Mouse (Mus musculus): ENCODE measurements around the gene Grin3b.
A peak's percentile ranks its signal among the peaks of the same experiment; 100 is the strongest.

Gene Grin3b

DNA sequence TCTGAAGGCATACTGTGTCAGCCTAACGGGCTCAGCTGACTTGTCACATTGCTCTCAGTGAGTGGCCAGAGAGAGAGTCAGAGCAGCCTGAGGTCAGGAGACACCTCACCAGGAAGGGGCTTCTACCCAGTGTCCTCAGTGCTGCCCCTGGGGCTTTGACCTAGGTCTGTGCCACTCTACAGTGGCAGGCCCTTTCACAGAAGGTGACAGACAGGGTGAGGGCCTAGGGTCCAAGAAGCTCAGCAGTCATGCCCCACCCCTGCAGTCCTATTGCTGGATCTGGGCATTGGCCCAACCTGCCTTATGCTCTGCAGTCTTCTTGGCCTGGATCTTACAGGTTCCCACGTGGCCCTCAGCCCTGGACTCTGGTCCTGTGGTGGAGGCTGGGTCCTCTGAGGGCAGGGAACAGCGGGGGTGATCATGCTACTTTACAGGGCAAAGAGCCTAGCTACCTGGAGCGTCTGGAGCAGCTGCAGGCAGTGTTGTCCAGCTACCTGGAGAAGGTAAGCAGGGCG, 3.6 kb upstream of the Grin3b start:
- no peak for DNase-seq (ENCODE audit: low spot score)

DNA sequence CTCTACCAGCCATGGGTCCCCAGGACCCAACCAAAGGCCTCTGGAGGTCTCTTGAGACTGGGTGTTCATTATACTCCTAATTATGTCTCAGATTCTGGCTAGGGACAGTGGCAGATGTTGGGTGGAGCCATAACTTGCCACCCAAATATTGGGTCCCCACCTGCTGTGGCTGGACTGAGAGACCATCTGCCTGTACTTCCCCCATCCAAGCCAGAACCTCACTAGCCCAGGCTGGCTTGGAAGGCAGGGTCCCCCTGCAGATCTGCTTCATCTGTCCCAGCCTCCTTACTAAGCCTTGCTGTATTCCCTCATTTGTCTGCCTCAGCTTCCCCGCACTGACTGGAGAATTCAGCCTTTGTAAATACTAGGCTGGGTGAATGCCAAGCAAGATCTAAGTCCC, 2.3 kb upstream of the Grin3b start:
- no peak for DNase-seq (ENCODE audit: low spot score)

DNA sequence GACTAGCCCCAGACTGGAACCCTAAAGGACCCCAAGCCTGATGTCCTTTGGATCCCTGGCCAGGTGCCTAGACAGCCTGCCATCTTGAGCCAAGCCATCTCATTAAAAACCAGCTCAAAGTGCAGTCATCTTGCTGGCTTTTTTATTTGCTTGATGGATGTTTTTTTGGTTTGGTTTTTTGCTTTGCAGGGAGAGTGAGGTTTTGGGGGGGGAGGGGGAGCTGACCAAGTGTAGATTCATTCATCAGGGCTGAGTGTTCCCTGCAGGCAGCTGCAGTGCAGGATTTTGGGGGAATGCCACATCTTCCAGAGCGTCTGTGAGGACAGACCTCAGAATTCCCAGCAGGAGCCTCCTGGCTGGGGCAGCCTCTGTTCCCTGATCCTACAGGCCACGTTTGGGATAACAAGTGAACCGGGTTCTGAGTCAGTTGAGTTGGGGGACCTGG, 1.4 kb upstream of the Grin3b start:
- DNase-seq (ENCODE audit: low spot score) = no peak

DNA sequence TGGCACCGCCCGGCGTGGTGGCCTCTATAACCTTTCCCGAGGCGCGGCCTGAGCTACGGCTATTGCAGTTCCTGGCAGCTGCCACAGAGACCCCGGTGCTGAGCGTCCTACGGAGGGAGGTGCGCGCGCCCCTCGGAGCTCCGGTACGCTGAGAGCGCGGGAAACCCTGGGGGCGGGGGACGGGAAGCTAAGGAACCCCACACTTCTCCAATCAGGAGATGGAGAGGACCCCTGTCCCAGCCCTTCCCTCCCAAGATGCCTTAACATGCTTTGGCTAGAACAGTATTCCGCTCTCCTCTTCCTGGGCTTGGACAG, 625 bp downstream of the Grin3b start:
- DNase-seq (ENCODE audit: low spot score) = no peak

DNA sequence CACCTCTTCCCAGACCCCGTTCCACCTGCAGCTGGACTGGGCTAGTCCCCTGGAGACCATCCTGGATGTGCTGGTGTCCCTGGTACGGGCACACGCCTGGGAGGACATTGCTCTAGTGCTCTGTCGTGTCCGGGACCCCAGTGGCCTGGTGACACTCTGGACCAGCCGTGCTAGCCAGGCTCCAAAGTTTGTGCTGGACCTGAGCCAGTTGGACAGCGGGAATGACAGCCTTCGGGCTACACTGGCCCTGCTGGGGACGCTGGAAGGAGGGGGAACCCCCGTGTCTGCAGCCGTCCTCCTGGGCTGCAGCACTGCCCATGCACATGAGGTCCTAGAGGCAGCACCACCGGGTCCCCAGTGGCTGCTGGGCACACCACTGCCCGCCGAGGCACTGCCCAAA, 2.3 kb downstream of the Grin3b start:
- no peak for DNase-seq (ENCODE audit: low spot score)

DNA sequence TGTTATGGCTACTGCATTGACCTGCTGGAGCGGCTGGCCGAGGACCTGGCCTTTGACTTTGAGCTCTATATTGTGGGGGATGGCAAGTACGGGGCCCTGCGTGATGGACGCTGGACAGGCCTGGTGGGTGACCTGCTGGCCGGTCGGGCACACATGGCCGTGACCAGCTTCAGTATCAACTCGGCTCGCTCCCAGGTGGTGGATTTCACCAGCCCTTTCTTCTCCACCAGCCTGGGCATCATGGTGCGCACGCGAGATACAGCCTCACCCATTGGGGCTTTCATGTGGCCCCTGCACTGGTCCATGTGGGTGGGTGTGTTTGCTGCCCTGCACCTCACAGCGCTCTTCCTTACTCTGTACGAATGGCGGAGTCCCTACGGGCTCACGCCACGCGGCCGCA, 3.6 kb downstream of the Grin3b start:
- no peak for DNase-seq (ENCODE audit: low spot score)

DNA sequence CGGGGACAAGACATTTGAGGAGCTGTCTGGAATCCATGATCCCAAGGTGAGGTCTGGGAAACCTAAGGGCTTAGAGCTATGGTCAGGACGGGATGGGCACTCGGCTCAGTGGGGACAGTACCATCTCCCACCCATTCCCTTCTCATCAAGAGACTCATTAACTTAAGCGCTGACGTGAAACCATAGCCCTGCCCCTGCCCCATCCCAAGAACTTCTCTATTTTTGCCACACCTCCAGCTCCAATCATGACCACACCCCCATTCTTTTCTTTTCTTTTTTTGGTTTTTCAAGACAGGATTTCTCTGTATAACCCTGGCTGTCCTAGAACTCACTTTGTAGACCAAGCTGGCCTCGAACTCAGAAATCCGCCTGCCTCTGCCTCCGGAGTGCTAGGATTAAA, 4.2 kb downstream of the Grin3b start:
- no peak for DNase-seq (ENCODE audit: low spot score)

DNA sequence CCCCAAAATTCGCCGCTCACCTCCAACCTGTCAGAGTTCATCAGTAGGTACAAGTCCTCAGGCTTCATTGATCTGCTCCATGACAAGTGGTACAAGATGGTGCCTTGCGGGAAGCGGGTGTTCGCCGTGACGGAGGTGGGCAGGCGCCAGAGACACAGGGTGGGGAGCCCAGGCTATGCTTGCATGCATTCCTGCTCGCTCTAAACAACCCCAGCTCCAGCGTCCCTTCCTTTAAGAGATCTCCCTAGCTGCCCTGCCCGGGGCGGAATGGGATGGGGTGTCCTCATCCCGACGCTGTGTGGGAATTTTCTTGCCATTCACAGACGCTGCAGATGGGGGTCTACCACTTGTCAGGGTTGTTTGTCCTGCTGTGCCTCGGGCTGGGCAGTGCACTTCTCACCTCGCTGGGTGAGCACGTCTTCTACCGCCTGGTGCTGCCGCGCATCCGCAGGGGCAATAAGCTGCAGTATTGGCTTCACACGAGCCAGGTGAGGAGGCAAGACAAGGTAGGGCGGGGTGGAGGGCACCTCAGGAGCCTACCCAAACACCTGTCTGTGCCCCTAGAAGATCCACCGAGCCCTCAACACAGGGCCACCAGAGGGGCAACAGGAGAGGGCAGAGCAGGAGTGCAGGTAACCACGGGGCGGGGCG, 5.7 kb downstream of the Grin3b start:
- no peak for DNase-seq (ENCODE audit: low spot score)

DNA sequence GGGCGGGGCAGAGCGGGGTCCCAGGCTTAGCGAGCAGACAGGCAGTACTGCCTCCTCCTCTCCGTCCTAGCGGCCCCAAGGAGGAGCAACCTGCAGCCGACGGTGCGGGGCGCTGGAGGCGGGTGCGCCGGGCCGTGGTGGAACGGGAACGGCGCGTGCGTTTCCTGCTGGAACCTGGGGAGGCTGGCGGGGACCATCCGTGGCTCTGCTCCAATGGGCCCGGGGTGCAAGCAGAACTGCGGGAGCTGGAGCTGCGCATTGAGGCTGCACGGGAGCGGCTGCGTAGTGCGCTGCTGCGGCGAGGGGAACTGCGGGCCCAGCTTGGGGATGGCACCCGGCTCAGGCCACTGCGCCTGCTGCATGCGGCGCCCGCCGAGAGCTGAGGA, 6.2 kb downstream of the Grin3b start:
- no peak for DNase-seq (ENCODE audit: low spot score)

DNA sequence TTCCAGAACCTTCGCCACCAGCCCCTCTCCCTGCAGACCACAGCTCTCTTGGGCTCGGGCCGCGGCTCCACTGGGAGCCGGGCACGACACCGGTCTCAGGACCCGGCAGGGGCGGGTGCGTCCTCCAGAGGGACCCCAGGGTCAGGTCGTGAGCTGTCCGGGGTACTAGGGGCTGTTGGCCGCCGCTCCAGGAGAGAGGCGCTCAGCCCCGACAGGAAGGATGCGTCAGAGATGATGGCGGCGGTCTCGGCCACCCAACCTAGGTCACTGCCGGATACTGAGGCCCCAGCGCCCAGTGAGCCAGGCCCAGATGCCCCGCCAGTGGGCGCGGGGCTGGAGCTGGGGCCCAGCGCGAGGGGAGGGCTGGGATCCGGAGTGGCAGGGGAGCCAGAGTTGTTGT, 6.8 kb downstream of the Grin3b start:
- DNase-seq (ENCODE audit: low spot score) = no peak

DNA sequence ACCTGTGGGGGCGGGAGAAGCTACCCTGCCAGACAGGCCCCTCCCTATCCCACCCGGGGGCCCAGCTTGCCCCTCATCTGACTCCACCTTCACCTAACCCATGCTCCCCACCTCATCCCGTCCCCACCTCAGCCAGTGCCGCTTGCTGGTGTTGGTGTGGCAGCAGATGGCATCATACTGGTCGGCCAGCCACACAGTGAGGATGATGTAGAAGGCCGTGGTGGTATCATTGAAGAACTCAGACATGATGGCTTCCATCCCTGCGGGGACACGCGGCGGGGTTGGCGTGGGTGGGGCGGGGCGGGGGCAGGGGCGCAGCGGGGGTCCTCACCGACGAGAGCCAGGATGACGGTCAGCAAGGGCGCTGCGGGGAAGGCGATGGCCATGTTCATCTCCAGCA, 7.5 kb downstream of the Grin3b start:
- DNase-seq (ENCODE audit: low spot score) = no peak

DNA sequence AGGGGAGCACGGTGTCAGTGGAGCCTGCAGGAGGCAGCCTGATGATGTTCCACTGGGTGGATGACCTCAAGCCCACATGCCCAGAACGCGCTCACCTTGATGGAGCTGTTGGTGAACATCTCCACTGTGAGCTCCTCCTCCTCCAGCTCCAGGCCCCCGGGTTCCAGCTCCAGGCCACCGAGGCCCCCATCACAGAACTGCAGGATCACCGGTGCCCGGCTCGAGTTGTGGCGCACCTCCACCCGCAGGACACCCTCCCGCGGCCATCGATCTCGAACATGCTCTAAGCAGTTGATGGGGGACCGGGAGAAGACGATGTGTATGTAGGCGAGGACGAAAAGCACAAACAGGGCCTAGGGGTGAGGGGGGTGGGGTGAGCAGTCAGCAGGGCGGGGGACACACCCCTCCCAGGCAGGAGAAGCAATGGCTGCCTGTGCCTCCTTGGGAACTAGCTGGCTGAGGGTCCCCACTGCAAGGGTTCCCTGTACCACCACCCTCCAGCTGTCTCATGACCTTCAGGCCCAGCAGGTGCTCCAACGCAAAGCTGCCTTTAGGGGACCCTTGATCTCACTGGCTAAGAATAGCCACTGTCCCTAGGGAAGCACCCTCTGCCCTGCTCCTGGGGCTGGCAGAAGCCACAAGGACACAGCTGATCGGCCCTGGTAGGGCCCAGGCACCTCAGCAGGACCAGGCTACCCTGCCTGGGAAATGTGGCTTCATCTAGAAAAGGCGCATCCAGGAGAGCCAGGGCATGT, 9.1 kb downstream of the Grin3b start:
- DNase-seq (ENCODE audit: low spot score) = no peak

DNA sequence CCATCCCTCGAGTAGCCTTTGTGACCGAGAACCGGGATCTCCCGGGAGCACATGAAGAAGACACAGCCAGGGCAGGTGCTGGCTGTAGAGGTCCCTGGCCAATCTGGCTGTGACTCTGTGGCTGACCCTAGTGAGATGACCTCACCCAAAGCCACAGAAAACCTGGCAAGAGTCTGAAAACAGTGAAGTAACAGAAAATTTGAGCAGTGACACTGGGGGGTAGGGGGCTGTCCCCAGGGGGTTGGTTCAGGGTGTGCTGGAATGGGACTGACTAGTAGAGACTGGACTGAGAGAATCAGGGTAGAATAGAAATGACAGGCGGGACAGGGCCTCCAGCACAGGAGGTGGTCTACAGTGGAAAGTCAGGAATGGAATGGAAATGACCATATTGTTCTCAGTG, 12.7 kb downstream of the Grin3b start:
- DNase-seq (ENCODE audit: low spot score) = no peak

DNA sequence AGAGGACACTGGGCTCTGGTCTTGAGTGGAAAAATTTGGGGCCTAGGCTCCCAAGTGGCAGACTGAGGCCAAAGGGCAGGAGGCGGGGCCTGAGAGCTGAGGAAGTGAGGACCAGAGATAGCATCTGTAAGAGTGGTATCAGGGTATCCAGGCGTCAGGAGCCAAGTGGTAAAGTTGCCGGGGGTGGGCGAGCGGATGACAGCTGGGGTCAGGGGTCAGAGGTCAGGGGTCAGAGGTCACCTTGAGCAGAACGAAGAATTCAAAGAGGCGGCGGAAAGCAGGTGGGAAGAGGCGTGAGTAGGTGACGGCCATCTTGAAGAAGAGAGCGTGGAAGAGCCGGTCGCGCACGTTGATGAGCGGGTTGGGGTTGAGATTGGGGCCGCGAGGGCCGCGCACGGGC, 13.2 kb downstream of the Grin3b start:
- peak; percentile 57 for DNase-seq (ENCODE audit: low spot score)

DNA sequence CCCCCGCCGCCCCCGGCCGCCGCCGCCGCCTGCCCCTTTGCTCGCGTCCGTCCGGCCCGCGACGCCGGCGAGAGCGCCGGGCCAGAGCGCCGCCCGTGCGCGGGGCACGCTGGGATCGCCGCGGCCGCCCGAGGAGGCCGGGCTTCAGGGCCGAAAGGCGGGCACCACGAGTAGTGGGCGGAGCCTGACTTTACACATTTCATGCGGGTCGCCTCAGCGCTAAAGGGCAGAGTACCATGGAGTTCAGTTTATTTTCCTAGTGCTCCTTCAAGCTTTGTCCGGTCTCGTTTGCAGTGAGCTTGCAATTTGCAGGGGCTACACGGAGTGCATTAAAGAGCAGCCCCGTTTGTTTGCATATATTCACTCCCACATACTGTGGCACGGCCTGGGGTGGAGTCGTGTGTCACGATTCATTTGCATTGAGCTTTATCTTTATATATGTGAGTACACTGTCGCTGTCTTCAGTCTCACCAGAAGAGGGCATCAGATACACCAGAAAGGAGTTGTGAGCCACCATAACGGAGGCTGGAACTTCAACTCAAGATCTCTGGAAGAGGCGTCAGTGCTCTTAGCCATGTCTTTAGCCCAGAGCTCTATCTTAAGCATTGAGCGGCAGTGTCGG, 13.8 kb downstream of the Grin3b start, which contains the start of gene Tmem259:
Gene Tmem259, minus strand, starts transcription at position 136 of the 622 bp plus-strand sequence.
- peak; percentile 79 for DNase-seq (ENCODE audit: low spot score)

DNA sequence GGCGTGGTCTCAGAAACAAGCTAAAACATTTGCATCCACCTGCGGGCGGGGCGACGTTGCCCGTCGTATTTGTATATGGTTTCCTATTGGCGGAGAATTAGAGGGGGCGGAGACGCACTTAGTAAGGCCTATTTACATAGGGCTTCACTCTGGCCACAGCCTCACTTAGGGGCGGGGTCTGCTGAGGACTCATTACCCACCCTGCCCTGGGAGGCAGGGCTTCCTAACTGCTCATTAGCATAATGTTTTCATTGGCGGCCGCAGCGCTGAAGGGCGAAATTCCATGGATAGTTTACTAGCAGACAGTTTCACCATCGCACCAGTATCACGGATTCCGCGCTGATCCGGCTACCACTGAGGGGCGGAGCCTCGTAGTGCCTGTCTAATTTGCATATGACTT, 14.4 kb downstream of the Grin3b start:
- DNase-seq (ENCODE audit: low spot score) = peak; percentile 87

DNA sequence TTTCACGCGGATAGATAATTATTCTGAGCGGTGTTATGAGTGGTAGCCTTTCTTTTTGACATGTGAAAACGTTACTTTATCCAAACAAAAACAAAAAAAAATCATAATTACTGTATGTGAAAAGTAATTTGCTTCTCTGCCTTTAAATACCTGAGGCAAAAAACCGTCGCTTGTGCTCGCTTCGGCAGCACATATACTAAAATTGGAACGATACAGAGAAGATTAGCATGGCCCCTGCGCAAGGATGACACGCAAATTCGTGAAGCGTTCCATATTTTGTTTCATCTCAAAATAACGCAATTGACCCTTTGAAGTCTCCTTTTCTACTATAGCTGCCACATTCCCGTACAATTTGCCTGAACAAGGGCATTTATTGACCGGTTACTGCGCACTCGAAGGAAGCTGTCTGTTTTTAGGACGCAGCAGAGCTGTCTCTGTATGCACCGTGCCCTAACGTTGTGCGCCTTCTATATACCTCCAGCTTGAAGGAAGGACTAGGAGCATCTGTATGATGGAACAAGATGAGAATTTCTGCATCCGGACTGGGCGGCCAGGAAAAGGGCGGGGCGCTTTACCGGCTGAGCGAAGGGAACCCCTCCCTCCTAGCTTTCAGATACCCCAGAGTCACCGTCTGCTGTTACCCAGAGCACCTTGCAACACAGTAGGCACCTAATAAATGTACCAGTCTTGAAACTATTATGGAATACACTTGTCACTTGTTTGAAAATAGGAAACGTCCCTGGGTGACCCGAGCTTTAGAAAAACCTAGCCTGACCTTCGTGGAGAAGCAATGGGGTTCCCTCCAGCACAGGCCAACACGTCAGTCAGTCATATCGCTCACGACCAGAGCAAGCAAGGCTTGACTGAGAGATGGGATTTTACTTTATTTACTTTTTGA, 15.1 kb downstream of the Grin3b start:
- DNase-seq (ENCODE audit: low spot score) = peak; percentile 32

DNA sequence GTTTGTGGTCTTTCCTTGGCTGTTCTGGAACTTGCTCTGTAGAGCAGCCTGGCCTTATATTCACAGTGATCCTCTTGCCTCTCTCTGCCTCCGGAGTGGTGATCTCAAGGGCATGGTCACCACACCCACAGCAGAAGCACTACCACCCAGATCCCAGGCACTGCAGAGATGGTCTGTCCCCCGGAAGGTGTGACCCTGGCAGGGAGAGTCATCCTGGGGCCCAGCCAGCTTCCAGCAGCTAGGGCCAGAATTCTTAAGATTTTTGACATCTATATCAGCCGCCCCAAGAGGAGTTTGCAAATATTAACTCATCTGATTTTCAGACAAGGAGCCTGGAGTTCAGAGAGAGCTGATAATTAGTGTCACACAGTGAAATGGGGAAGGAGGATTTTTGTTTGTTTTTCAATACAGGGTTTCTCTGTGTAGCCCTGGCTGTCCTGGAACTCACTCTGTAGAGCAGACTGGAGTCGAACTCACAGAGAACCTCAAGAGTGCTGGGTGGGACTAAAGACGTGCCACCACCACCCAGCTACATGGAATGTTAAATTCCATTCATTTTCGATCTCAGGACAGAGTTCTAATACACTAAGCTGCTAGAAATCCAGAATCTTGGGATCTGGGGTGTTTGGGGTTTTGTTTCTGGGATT, 15.8 kb downstream of the Grin3b start:
- no peak for DNase-seq (ENCODE audit: low spot score)

DNA sequence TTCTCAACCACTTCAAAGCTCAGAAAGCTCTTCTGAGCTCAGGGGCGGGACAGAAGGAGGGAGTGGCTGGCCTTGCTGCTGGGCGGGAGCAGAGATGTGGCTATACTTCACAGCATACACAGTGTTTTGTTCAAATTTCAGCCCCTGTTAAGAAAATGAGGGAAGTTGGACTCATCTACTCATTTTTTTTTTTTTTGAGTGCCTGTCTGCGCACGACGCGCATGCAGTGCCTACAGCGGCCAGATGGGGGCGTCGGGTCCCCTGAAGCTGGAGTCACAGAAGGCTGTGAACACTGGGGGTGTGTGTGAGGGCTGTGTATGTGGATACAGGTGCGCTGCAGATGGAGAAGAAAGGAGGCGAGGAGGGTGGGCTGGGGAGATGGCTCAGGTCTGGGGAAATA, 16.4 kb downstream of the Grin3b start:
- peak; percentile 86 for DNase-seq (ENCODE audit: low spot score)

DNA sequence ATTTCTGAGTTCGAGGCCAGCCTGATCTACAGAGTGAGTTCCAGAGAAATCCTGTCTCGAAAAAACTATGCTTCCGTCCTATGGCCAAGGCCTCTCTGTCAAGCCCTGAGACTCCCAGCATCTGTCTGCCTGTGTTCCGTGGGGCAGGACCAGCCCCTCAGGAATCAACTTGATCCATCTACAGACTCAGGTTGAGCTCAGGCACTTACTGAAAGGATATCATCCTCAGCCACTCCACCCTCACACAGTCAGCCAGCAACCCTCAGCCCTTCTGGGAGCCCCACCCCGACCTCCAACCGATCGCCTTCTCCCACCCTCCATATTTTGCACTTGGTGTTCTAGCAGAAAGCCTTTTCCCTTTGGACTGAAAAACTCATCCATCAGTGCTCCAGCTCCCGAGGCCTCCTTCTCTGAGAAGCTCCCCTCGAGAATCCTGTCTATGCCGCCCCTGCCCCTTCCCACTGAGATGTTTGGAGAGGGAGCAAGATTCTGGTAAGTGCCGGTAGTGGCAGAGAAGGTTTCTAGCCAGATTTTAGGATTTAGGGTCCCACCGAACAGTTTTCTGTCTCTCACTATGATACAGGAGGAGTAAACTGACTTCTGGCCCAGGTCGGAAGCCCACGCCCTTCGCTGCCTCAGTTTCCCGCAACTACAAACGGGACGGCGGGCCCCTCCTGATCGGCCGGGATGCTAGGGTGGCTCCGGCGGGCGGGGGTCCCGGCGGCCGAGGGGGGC, 17.4 kb downstream of the Grin3b start:
- no peak for DNase-seq (ENCODE audit: low spot score)
